Mouse (Mus musculus): ENCODE results near the gene Pinlyp.

The Pinlyp gene

DNA sequence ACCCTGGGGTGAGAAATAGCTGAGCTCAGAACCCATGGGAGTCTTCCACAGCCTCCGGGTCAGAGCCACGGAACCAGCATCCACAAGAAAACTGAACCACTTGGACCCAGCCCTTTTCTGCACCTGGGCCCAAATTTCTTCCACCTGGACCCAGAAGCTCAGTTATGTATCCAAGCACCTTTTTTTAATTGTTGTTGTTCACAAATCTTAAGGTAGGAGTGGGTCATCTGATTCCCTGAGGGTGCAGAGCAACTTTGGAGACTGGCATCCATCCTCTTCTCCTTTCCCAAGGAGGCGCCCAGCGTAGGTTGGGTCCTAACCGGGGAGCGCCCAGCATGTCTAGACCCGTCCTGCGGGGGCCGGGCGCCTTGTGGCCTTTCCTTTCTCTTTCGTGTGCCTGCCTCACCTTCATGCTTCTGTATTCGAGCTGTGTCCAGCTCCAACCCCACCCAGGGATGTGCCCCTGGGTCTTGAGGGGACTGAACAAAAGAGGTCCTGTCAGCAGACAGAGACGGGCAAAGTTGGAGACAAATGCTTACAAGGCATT, at the start of gene Pinlyp, which contains the start of gene Xrcc1:
Gene Pinlyp, minus strand, starts transcription at position 51 of the 547 bp plus-strand sequence.
Gene Xrcc1, plus strand, starts transcription at position 222 of the 547 bp plus-strand sequence.
- no peak for DNase-seq (ENCODE audit: low read depth)

GRCm38 (mm10) chr7:24595464-24595863, 49.5 kb upstream of the Pinlyp start:
- no peak for DNase-seq (ENCODE audit: low read depth)

GRCm38 (mm10) chr7:24594309-24594803, 48.4 kb upstream of the Pinlyp start:
- DNase-seq (ENCODE audit: low read depth): no peak

DNA sequence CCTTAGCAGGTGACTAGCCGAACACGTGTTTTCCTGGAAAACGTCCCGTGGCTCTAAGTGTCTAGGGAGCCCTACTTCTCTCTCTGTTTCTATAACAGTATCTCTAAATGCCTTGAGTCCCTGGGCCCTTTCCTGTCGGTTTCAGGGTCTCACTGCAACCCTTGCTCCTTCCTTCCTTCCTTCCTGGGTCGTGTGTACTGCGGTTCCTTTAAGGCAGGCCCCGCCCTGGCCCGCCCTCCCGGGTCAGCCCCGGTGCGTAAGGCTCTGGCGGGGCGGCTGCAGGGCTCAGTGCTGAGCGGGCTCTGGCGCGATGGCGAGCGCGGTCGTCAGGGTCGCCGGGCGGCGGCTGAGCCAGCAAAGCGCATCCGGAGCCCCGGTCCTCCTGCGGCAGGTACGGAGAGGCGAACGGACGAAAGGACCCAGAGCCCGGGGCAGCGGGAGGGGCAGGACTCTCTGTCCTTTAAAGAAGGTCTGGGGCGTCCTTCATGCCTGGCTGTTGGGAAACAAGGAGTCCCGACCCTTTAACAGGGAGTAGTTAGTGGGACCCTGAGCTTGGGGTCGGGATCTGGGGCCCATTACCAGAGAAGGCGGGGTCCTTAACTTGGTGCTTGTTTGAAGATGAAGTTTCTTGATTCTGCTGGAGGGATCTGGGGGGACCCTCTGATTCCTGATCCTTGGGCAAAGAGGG, 47.8 kb upstream of the Pinlyp start:
- peak; percentile 60 for DNase-seq (ENCODE audit: low read depth)

DNA sequence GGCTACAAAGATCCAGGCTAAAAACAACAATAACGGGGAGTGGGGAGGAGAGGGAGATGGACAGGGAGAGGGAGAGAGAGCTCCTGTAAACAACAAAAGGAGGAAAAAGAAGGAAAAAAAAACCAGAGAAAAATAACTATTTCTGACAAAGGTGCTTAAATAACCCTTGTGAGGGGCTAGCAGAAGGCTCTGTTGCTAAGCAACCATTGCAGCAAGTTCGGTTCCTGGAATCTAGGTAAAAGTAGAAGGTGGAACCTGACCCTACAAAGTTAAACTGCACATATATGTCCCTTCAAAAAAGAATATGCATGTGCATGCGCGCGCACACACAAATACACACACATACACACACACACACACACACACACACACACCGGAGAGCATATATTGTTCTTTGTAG, 46.9 kb upstream of the Pinlyp start:
- DNase-seq (ENCODE audit: low read depth): no peak

- DNase-seq (ENCODE audit: low read depth): no peak
Measured at GRCm38 (mm10) chr7:24592163-24592562, 46.2 kb upstream of the Pinlyp start.

GRCm38 (mm10) chr7:24591735-24592134, 45.8 kb upstream of the Pinlyp start:
- peak; percentile 58 for DNase-seq (ENCODE audit: low read depth)

DNA sequence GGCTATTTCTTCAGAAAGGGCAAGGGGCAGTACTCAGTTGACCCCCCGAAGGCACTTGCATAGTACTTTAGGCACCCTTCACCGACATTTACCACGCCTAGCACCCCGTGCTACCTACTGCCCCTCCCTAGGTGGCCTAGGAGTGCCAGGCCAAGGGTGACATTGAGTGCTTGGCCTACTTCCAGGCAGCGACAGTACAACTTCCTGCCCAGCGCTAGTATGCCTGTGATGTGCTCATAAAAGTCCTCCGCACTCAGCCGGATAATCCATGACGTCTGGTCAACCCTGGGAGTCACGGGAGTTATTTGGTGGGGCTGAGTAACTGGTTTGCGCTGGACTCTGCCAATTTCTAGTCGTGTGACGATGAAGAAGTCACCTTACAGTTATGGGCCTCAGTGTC, 42.4 kb upstream of the Pinlyp start:
- DNase-seq (ENCODE audit: low read depth): no peak

DNA sequence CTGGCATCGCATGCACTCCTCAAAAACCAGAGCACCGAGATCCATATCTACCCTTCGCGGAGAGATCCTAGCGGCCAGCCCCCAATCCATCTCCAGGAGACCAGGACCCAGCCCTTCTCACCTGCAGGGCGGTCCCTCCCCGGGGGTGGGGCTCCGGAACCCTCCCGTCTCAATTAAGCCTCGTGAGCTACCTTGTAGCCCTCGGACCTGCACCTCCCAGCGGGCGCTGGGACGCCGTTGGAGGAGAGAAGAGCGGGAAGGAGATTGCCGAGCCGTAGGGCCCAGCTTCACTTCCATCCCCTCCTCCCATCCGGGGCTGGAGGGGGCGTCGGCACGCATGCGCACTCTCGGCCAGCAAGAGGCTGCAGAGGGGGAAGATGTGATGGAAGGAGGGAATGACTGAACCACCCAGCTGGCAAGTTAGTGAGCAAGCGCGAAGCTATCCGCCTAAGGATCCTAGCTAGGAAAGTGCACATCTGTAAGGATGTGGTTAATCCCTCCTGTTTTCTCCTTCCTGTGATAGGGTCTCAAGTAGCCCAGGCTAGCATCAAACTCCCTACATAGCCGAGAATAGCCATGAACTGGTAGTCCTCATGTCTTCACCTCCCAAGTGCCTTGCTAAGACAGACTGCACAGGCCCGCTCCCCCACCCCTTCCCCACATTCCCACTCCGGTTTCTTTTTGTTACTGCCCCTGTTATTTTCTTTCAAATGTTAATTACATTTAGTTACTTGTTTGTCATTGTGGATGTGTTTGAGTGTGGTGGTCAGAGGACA, 41.6 kb upstream of the Pinlyp start, which contains the start of the genes Ethe1 and Zfp575:
Gene Ethe1, plus strand, starts transcription at position 214 of the 776 bp plus-strand sequence.
Gene Zfp575, minus strand, starts transcription at position 312 of the 776 bp plus-strand sequence.
- DNase-seq (ENCODE audit: low read depth): no peak

- DNase-seq (ENCODE audit: low read depth): peak; percentile 59
Measured at GRCm38 (mm10) chr7:24586828-24587227, 40.9 kb upstream of the Pinlyp start.

- no peak for DNase-seq (ENCODE audit: low read depth)
Measured at GRCm38 (mm10) chr7:24585995-24586394, 40.1 kb upstream of the Pinlyp start.

DNA sequence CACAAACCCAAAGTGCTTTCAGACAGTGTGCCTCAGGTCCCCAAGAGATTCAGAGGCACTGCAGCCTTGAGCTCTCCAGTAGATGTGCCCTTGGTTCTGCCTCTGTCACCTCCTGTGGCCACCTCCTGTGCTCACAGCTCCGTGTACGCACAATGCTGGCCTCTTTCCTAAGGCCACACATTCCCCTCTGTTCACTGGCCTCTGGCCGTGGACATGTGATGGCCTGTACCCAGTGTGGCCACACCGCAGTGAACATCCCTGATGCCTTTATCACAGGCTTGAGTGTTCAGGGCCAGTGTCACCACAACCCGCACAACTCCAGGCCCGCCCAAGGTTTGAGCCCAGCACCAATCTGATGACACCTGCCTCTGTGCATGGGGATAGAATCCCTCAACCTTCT, 39.0 kb upstream of the Pinlyp start:
- DNase-seq (ENCODE audit: low read depth): no peak

GRCm38 (mm10) chr7:24577811-24578210, 31.9 kb upstream of the Pinlyp start:
- no peak for DNase-seq (ENCODE audit: low read depth)

DNA sequence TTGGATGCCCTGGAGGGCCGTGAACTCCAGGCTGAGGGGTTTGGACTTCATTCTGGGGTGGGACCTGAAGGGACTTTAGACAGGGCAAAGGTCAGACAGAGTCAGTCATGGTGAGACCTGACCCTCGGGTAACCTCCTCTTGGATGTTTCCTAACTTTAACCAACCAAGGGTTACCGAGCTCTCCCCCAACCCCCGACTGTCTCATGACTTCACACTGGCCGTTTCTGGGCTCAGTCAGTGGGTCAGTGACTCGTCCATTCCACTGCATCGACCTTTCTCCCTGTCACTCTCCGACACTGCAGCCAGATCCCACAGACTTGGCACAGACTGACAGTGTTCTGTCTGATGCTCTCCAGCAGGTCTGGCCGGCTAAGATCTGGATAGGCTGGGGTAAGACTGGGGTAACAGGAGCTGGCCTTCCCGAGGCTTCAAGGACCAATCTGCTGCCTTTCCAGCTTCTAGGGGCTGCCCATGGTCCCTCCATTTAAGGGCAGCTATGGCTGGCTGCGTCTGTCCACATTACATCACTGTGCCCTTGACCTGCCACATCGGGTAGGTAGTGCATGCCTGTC, 28.4 kb upstream of the Pinlyp start:
- no peak for DNase-seq (ENCODE audit: low read depth)

DNA sequence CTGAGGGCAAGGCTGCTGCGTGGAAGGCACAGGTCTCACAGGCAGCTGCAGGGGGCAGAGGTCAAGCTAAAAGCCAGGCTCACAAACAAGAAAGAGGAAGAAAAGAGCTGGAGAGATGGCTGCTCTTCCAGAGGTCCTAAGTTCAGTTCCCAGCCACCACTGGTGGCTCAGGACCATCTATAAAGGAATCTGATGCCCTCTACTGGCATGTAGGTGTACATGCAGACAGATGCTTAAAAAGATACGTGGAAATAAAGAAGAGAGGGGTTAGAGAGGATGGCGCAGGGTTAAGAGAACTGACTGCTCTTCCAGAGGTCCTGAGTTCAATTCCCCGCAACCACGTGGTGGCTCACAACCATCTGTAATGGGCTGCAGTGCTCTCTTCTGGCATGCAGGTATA, 26.5 kb upstream of the Pinlyp start:
- DNase-seq (ENCODE audit: low read depth): no peak

DNA sequence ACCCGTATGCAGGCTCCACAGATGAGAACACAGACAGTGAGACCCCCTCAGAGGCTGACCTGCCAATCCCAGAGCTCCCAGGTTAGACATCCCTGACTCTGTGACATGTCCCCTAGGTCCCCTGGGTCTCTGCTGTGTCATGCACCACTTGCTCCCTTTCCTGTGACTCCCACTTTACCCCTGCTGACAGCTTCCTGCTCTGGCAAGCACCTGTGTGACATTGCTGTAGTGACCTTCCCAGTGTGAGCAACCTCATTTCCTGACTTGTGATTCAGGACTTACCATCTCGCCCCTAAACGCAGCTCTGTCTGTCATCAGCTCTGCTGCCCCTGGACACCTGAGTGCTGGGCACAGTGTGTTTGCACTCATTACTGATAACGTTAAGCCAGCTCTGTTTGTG, 25.2 kb upstream of the Pinlyp start:
- no peak for DNase-seq (ENCODE audit: low read depth)

- DNase-seq (ENCODE audit: low read depth): no peak
Measured at GRCm38 (mm10) chr7:24568512-24568911, 22.6 kb upstream of the Pinlyp start.

- no peak for DNase-seq (ENCODE audit: low read depth)
Measured at GRCm38 (mm10) chr7:24566206-24566605, 20.3 kb upstream of the Pinlyp start.

GRCm38 (mm10) chr7:24565627-24566026, 19.7 kb upstream of the Pinlyp start:
- DNase-seq (ENCODE audit: low read depth): no peak

GRCm38 (mm10) chr7:24564607-24565265, 18.8 kb upstream of the Pinlyp start:
- no peak for DNase-seq (ENCODE audit: low read depth)

DNA sequence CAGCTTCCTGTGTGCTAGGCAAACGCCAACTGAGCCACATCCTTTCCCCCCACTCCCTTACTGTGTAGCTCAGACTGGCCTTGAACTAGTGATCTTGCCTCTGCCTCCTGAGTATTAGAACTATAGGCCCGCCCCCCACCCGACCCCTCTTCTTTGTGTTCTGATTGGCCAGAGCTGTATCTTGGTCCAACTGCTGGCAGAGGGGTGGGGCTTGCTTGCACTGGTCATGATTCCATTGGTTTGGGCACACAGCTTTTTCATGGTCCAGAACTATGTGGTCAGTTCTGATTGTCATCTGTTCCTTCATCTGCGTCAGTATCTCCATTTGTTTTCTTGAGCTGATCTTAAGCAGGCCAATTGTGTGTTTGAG, 17.9 kb upstream of the Pinlyp start:
- DNase-seq (ENCODE audit: low read depth): no peak
